Mouse (Mus musculus): ENCODE measurements at regions not wholly inside any gene's neighbourhood (a gene's known extent, or its start where the extent isn't known, plus 50 kb on each side); places are given as distances from the start of the nearest gene placed in this dataset.
A peak's percentile ranks its signal among the peaks of the same experiment; 100 is the strongest.

DNA sequence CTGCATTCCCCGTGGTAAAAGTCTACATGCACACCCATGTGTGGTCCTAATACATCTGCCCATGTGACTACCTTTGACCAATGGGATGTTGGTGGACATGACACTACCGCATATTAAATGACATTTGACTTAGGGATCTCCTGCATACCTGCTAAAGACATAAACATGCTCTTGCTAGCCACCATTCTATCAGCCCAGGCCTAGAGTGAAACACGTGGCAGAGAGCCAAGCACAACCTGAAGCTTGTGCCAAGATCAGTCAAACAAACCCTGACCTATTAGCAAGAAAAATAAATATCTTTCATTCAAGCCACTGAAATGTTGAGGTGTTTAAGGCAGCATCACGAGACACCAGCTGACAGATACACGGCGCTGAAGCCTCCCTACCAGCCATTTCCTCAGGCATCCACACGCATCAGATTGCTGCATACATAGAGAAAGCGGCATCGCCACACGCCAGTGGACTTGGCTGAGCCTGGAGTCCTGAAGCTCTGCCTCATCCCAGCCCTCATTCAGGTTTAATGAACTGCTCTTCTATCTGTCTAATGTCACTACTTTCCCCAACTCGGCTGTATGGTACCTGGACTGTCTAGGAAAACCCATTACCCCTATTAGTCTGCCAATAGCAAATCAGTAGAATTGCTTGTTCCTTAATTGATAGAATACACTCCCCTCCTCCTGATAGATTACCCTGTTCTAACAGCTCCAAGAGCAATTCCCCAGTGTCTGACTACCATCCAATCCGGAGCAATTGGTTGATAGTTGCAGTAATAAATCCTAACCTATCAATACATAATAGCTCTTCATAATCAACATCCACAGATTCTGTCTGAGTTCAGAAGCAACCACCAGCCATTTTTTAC, 242.8 kb upstream of the Rsrc1 start:
- peak; percentile 27 to 51 for DNase-seq

- DNase-seq, result no peak
Observed at GRCm38 (mm10) chr3:66739356-66740014, 241.7 kb upstream of the Rsrc1 start.

DNA sequence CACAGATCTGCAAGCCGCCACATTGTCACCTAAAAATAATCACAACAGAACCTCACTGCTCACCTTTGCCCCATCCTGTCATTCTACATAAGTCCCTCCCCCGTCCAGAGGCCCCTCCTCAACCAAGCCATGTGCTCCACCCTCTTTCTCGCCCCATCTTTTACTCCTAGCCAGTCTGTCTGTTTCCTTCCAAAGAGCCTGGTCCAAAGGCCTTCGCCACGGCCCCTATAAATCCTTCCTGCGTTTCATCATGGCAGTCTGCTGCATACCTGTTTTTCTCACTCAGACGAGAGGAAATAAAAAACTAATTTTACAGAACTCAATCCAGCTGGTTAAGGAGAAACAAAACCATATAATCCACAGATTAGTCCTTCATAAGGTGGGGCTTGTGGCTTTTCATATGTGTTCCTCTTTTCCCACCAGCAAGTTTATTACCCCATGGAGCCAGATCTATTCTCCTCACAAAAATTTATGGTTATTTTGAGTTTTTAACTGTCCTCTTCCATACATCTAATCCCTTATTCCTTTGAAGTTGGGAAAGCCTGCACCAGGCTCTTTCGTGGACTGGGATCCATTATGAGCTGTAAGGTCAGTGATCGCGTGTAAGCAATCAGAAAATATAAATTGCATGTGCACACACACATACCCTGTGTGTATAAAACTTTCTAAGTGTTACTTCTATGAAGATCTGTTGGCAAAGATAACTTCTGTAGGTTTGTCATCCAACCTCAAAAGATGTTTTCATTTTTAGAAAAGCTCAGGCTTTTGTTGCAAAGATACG, 236.9 kb upstream of the Rsrc1 start:
- DNase-seq, result no peak

GRCm38 (mm10) chr3:66746373-66747072, 234.7 kb upstream of the Rsrc1 start:
- DNase-seq, result peak; percentile 47 to 56

GRCm38 (mm10) chr3:66747073-66747710, 234.0 kb upstream of the Rsrc1 start:
- peak in 1 of 2 experiments; percentile 4 for DNase-seq

- DNase-seq, result no peak
Observed at GRCm38 (mm10) chr3:66758141-66758540, 223.0 kb upstream of the Rsrc1 start.

GRCm38 (mm10) chr3:66759841-66760240, 221.3 kb upstream of the Rsrc1 start:
- DNase-seq, result no peak

GRCm38 (mm10) chr3:66762446-66762845, 218.7 kb upstream of the Rsrc1 start:
- no peak for DNase-seq

- no peak for DNase-seq
Observed at GRCm38 (mm10) chr3:66797351-66798010, 183.7 kb upstream of the Rsrc1 start.

DNA sequence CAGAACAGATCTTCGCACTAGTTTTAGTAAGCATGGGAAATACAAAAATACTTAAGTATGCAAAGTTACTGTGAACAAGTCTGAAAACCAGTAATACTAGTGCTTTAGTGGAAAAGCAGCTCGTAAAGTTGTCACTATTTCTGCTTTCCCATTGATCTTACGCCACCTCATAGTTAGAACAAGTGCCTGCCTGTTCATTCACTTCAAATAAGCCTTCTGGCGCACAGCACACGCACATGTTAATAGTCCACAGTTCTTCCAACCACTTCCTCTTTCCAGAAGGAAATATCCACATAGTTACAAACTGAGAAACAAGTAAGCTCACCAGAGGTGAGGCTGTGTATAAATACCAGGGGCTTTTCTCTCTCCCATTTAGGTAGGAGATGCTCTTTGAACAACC, 182.9 kb upstream of the Rsrc1 start:
- no peak for DNase-seq

- DNase-seq, result no peak
Observed at GRCm38 (mm10) chr3:66802538-66802937, 178.7 kb upstream of the Rsrc1 start.

DNA sequence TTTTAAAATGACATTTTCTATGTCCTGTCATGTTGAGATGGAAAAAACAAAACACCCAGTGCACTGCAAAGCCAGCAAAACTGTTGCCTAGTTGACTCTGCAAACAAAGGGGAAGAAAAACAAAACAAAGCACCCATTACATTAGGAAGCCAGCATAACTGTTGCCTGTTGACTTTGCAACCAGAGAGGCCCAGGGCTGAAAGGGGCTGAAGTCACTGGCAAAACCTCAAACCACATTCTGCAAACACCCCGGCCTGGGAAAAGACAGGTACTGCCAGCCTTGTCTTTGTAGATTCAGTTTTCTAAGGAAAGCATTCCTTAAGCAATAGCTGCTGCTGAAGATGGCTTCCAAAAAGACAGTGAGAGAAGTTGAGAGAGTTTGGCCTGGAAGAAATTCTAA, 175.0 kb upstream of the Rsrc1 start:
- no peak for DNase-seq

- DNase-seq, result peak in 1 of 2 experiments; percentile 3
Observed at GRCm38 (mm10) chr3:66812686-66813445, 168.3 kb upstream of the Rsrc1 start.

GRCm38 (mm10) chr3:66825761-66826160, 155.4 kb upstream of the Rsrc1 start:
- DNase-seq, result peak in 1 of 2 experiments; percentile 5

All from cerebellum, postnatal 25 days (tissue).